Mouse (Mus musculus) left cerebral cortex, postnatal 10 days (tissue): ENCODE data around the gene Pdcd10. TPM values are rescaled to one million over a fixed set of nuclear protein-coding genes. Genes with fewer than 3 reads are reported as not detected.

Experiments used
- DNase-seq, 2 experiments: peaks; one replicate each; pipeline ENCODE4 v3.0.0; 2021 to 2022; ENCODE audit warnings: low spot score in 2 of 2, mixed read lengths in 1 of 2; ENCODE audit errors: extremely low spot score in 1 of 2
- intact Hi-C: fragments of 180-260 bp; cut with DNase I; formaldehyde crosslinking; loops from one replicate; pipeline ENCODE4 v1.15.1; 2025
- total RNA-seq, 2 experiments: library from RNA; stranded (reverse); gene quantifications; 2 replicates each; pipeline ENCODE4 v1.2.3; 2021

The Pdcd10 gene
- total RNA-seq, 2 experiments from 2014 or later: 64.6 to 74.9 TPM

DNA sequence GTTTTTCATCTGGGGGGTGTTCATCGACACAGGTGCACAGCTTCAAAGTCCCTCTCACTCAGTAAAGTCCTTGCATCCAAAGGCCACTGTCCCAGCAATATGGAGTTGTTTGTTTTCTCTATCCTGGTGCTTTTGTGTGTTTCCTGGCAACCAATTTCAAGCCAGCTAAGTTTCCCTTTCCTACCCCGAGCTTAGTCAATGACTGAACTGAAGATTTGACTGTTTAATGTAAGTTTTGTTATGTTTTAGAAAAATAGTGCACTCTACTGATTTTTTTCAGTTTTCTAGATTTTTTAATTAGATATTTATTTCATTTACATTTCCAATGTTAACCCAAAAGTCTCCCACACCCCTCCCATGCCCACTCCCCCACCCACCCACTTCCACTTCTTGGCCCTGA is 74.6 kb downstream of the Pdcd10 start, which contains the start of gene Wdr49:
Gene Wdr49 (minus strand): TSS at position 101 of the 400 bp plus-strand sequence.
- intact Hi-C loops: no loop called here
- no peak for DNase-seq

GRCm38 (mm10) chr3:75475106-75475505 is 81.5 kb downstream of the Pdcd10 start:
- intact Hi-C loops: no loop called here
- no peak for DNase-seq

DNA sequence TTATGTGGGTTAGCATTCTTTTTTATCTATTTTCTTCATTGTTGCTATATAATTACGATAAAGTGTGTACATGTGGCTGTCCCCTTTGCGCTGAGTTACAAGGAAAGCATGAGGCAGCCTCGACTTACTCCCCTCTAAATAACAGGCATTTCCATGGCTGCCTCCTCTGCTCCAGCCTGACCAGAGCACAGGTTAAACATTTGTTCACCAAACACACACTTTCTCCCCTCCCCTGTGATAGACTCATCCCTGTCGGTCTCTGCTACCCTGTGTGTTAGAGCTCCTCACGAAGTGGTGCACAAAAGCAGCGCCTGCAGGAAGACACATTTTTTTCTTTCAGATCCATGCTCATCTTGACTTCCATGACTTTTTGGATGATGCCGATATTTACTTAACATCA is 82.0 kb downstream of the Pdcd10 start:
- intact Hi-C loops: no loop called here
- no peak for DNase-seq

DNA sequence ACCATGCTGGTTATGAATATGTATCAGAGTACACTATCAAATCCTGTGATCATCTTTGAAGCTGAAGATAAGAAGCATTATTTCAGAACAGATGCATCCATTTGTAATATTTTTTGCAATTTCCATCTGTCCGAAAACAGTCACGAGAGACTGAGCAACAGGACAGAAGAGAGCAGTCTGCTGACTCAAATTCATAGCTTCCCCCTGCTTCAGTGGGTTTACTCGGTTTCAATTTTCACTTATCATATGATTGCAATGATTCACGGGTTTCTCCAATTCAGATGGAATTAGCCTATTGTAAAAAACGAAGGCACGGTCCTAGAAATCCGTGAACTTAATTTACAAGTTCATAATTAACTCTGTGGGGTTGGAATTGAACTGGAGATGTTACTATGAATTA is 88.5 kb downstream of the Pdcd10 start:
- no peak for DNase-seq
- intact Hi-C loops: no loop called here

Other genes starting within 250 kb of the Pdcd10 start
- under 1 TPM; 0.14 to 0.56 TPM for gene Wdr49, start 74.7 kb downstream of the Pdcd10 start, total RNA-seq
- 100 to 1,000 TPM; 139 to 153 TPM for gene Serpini1, start 691 bp upstream of the Pdcd10 start, total RNA-seq
- gene Gm29133, start 191.3 kb upstream of the Pdcd10 start, total RNA-seq: not detected